In genomic region chr9:55149499-55150278, GRCm38 (mm10) we compare ENCODE assay signal across 8 mouse cellular contexts. TPM values are rescaled to one million over a fixed set of nuclear protein-coding genes. Genes with fewer than 3 reads are reported as not detected.
A peak's percentile ranks its signal among the peaks of the same experiment; 100 is the strongest.
DNase-seq lines count a peak whose midpoint lies in the region; ATAC-seq and TF ChIP-seq lines count a peak whose summit lies in the region.

No protein-coding gene starts in this region.

- H3K9me3 ChIP-seq in ES-E14 (ENCODE audit: control insufficient read depth, insufficient read depth, low read depth, low read length) = no peaks in the 10 kb centered on the region
- no peaks in the 10 kb centered on the region for H3K9me3 ChIP-seq in forebrain, embryonic 13.5 days (replicated peaks)
- no peaks in the 10 kb centered on the region for H3K9me3 ChIP-seq in lung, postnatal 0 days (ENCODE audit: low read length)

- intact Hi-C loops in heart, postnatal 36 days (cut with DNase I) = loop anchor here (1.0 to 10.0 kb wide), 2 partner anchors 59 to 645 kb away; partner anchors contain the start of genes Dmxl2 and Fbxo22

- 0 out of 2 replicates have a peak, but pooled peaks cover 4% of the 10 kb centered on the region for H3K36me3 ChIP-seq in ES-E14 (ENCODE audit: control insufficient read depth, insufficient read depth, low read length, poor library complexity, severe bottlenecking)
- no peaks in the 10 kb centered on the region for H3K36me3 ChIP-seq in forebrain, embryonic 13.5 days (ENCODE audit: poor library complexity, severe bottlenecking)
- H3K36me3 ChIP-seq in lung, postnatal 0 days (ENCODE audit: insufficient read depth, low read length) = no peaks in the 10 kb centered on the region
- no peaks in the 10 kb centered on the region for H3K36me3 ChIP-seq in thymus, adult 2 months (ENCODE audit: control insufficient read depth, insufficient read depth, low read length)

- H3K27me3 ChIP-seq in forebrain, embryonic 13.5 days = no peaks in the 10 kb centered on the region
- no peaks in the 10 kb centered on the region for H3K27me3 ChIP-seq in lung, postnatal 0 days (replicated peaks; ENCODE audit: insufficient read depth, low read length)
- no peaks in the 10 kb centered on the region for H3K27me3 ChIP-seq in thymus, adult 2 months (ENCODE audit: control insufficient read depth, insufficient read depth, low read length)

- under 1% methylated on average over 71 of the region's 93 CpGs for whole genome bisulfite sequencing in forebrain, embryonic 13.5 days
- WGBS in lung, postnatal 0 days = 2% methylated on average over 72 of the region's 93 CpGs
- under 1% methylated on average over 92 of the region's 93 CpGs for WGBS in olfactory bulb, adult 2 months
- WGBS in thymus, adult 2 months = under 1% methylated on average over 93 of the region's 93 CpGs

- no peak for TF ChIP-seq EP300 in lung, postnatal 0 days (IDR thresholded peaks at IDR 0.05)

- peak overlapping the region; percentile 88 for H3K9ac ChIP-seq in ES-E14 (ENCODE audit: insufficient read depth, low read depth, low read length, poor library complexity, severe bottlenecking)
- peak overlapping the region; percentile 94 for H3K9ac ChIP-seq in forebrain, embryonic 13.5 days
- peak overlapping the region; percentile 87 for H3K9ac ChIP-seq in lung, postnatal 0 days (replicated peaks; ENCODE audit: low read depth)

- DNase-seq in ES-E14 (ENCODE audit: low read depth, low spot score) = peak; percentile 38
- DNase-seq in heart, postnatal 36 days = peak; percentile 60 to 70
- no peak for DNase-seq in layer of hippocampus, adult 2 months (ENCODE audit: low spot score in 2 of 2)
- DNase-seq in lung, postnatal 0 days (ENCODE audit: low spot score) = peak; percentile 67
- DNase-seq in thymus, adult 2 months = peak; percentile 47

- in situ Hi-C loops in ES-E14 (cut with MboI; ENCODE audit: low sequenced_read_pairs in 2 of 2, unreplicated experiment in 2 of 2) = no loop called here

- peaks cover 5 to 9% of the 10 kb centered on the region in 2 experiments for H3K4me1 ChIP-seq in ES-E14 (ENCODE audit: control insufficient read depth in 2 of 2, insufficient read depth in 2 of 2, low read length in 2 of 2, poor library complexity in 1 of 2)
- H3K4me1 ChIP-seq in brown adipose tissue, adult 24 weeks (ENCODE audit: control insufficient read depth, insufficient read depth, insufficient read length, low read length) = peaks cover 9% of the 10 kb centered on the region
- H3K4me1 ChIP-seq in forebrain, embryonic 13.5 days = peaks cover 27% of the 10 kb centered on the region
- peaks cover 8% of the 10 kb centered on the region; the same call in 1 of the 2 replicates for H3K4me1 ChIP-seq in lung, postnatal 0 days (ENCODE audit: insufficient read depth, low read depth, low read length)
- H3K4me1 ChIP-seq in olfactory bulb, adult 2 months (ENCODE audit: control insufficient read depth, insufficient read depth, low read length) = peaks cover 7% of the 10 kb centered on the region
- peaks cover 9% of the 10 kb centered on the region for H3K4me1 ChIP-seq in thymus, adult 2 months (replicated peaks; ENCODE audit: control insufficient read depth, insufficient read depth, low read length)

- TF ChIP-seq POLR2A in olfactory bulb, adult 2 months (IDR thresholded peaks at IDR 0.05; ENCODE audit: insufficient read depth, low read depth, low read length) = no peak; the same call in 1 of the 2 replicates
- TF ChIP-seq POLR2A in thymus, adult 2 months (IDR thresholded peaks at IDR 0.05; ENCODE audit: control insufficient read depth, extremely low read depth, insufficient read depth, low read length, poor library complexity) = no peak

- peak overlapping the region; percentile 88 to 95 for H3K4me3 ChIP-seq in ES-E14 (ENCODE audit: insufficient read depth in 1 of 2, low read depth in 1 of 2, low read length in 2 of 2, poor library complexity in 1 of 2, severe bottlenecking in 1 of 2)
- peak overlapping the region; percentile 100 for H3K4me3 ChIP-seq in brown adipose tissue, adult 24 weeks (ENCODE audit: insufficient read depth, low read depth, low read length)
- peak overlapping the region; percentile 95 for H3K4me3 ChIP-seq in forebrain, embryonic 13.5 days
- H3K4me3 ChIP-seq in layer of hippocampus, adult 2 months = peak overlapping the region; percentile 88
- peak overlapping the region; percentile 95 for H3K4me3 ChIP-seq in lung, postnatal 0 days (ENCODE audit: low read depth, low read length)
- peak overlapping the region; percentile 80 for H3K4me3 ChIP-seq in olfactory bulb, adult 2 months (ENCODE audit: insufficient read depth, low read depth, low read length)
- H3K4me3 ChIP-seq in thymus, adult 2 months (ENCODE audit: control insufficient read depth, insufficient read depth, low read length) = peak overlapping the region; percentile 78

- no peak overlapping the region for H3K27ac ChIP-seq in ES-E14 (ENCODE audit: insufficient read depth, low read depth, low read length, poor library complexity, severe bottlenecking)
- peak overlapping the region; percentile 64 for H3K27ac ChIP-seq in brown adipose tissue, adult 24 weeks (replicated peaks; ENCODE audit: low read depth, low read length)
- H3K27ac ChIP-seq in forebrain, embryonic 13.5 days = peak overlapping the region; percentile 79
- peak overlapping the region; percentile 91 for H3K27ac ChIP-seq in layer of hippocampus, adult 2 months
- peak overlapping the region; percentile 84 for H3K27ac ChIP-seq in lung, postnatal 0 days (ENCODE audit: low read length)
- H3K27ac ChIP-seq in olfactory bulb, adult 2 months (ENCODE audit: insufficient read depth, low read depth, low read length) = no peak overlapping the region
- H3K27ac ChIP-seq in thymus, adult 2 months (ENCODE audit: control insufficient read depth, insufficient read depth, low read length) = no peak overlapping the region

- ATAC-seq in forebrain, embryonic 13.5 days = peak; percentile 65
- peak; percentile 77 for ATAC-seq in lung, postnatal 0 days

- TF ChIP-seq CTCF in layer of hippocampus, adult 2 months (conservative IDR thresholded peaks at IDR 0.05) = no peak
- no peak for TF ChIP-seq CTCF in lung, postnatal 0 days (IDR thresholded peaks at IDR 0.05)
- TF ChIP-seq CTCF in olfactory bulb, adult 2 months (IDR thresholded peaks at IDR 0.05; ENCODE audit: insufficient read depth, low read depth, low read length) = no peak
- no peak for TF ChIP-seq CTCF in thymus, adult 2 months (IDR thresholded peaks at IDR 0.05; ENCODE audit: borderline replicate concordance, control insufficient read depth, extremely low read depth, insufficient read depth, low read length, poor library complexity)

- peak overlapping the region; percentile 91 for H3K4me2 ChIP-seq in forebrain, embryonic 13.5 days
- peak overlapping the region; percentile 90 for H3K4me2 ChIP-seq in lung, postnatal 0 days (replicated peaks; ENCODE audit: low read depth, low read length)

TF ChIP-seq in ES-E14, 5 proteins besides CTCF, POLR2A, EP300 and RAD21:
- TF ChIP-seq ZNF384 (IDR thresholded peaks at IDR 0.05; ENCODE audit: low read depth, low read length) = no peak

RNA-seq across cellular contexts. Expression of gene Ube2q2, which starts 1.0 kb away (rescaled TPM):
- 21.5 and 24.9 TPM in 2 replicates for total RNA-seq in ES-E14 (2012; rRNA removed)
- polyA plus RNA-seq in brown adipose tissue, adult 24 weeks (2012; ENCODE audit: insufficient read depth, insufficient read length, missing spikeins) = 43.9 and 50.8 TPM in 2 replicates
- polyA plus RNA-seq in forebrain, embryonic 13.5 days (2015; fragmentation: Nextera tagmentation; extraction: Ambion mirVana) = 25.7 and 32.0 TPM in 2 replicates
- 10 to 100 TPM; 27.3 to 30.6 TPM for total RNA-seq in heart, postnatal 36 days (2021)
- 10 to 100 TPM; 58.0 to 65.8 TPM for total RNA-seq in layer of hippocampus, adult 2 months (2021)
- 24.5 and 26.1 TPM in 2 replicates for polyA plus RNA-seq in lung, postnatal 0 days (2015; fragmentation: Nextera tagmentation; extraction: Ambion mirVana)
- not detected in 2 replicates for polyA plus RNA-seq in olfactory bulb, adult 2 months (2012; ENCODE audit: insufficient read depth, insufficient read length, low replicate concordance, missing spikeins)
- polyA plus RNA-seq in thymus, adult 2 months (2012; rRNA removed) = 9.7 and 12.2 TPM in 2 replicates

RNA-seq across cellular contexts. Expression of gene Fbxo22, which starts 59.0 kb away (rescaled TPM):
- 58.4 and 60.5 TPM in 2 replicates for total RNA-seq in ES-E14 (2012; rRNA removed)
- polyA plus RNA-seq in brown adipose tissue, adult 24 weeks (2012; ENCODE audit: insufficient read depth, insufficient read length, missing spikeins) = 19.0 and 21.6 TPM in 2 replicates
- polyA plus RNA-seq in forebrain, embryonic 13.5 days (2015; fragmentation: Nextera tagmentation; extraction: Ambion mirVana) = 86.9 and 90.2 TPM in 2 replicates
- total RNA-seq in heart, postnatal 36 days (2021) = 10 to 100 TPM; 31.9 to 34.4 TPM
- 10 to 100 TPM; 31.0 to 36.0 TPM for total RNA-seq in layer of hippocampus, adult 2 months (2021)
- 27.4 and 34.0 TPM in 2 replicates for polyA plus RNA-seq in lung, postnatal 0 days (2015; fragmentation: Nextera tagmentation; extraction: Ambion mirVana)
- not detected in 2 replicates for polyA plus RNA-seq in olfactory bulb, adult 2 months (2012; ENCODE audit: insufficient read depth, insufficient read length, low replicate concordance, missing spikeins)
- 10.8 and 12.2 TPM in 2 replicates for polyA plus RNA-seq in thymus, adult 2 months (2012; rRNA removed)

Comparison
In these comparisons a context has a peak if more than half of its experiments do, and no peak if none do; other contexts are left out.
1. DNase-seq: peak in ES-E14 (single experiment), heart, postnatal 36 days (2 of 2), lung, postnatal 0 days (single experiment) and thymus, adult 2 months (single experiment); none in layer of hippocampus, adult 2 months (0 of 2).
2. H3K27ac ChIP-seq: peak in brown adipose tissue, adult 24 weeks (single experiment), forebrain, embryonic 13.5 days (single experiment), layer of hippocampus, adult 2 months (single experiment) and lung, postnatal 0 days (single experiment); none in ES-E14 (single experiment), olfactory bulb, adult 2 months (single experiment) and thymus, adult 2 months (single experiment).
3. RNA of gene Ube2q2, which starts 1.0 kb away (polyA plus RNA-seq): 43.9 to 50.8 TPM in brown adipose tissue, adult 24 weeks, 25.7 to 32.0 TPM in forebrain, embryonic 13.5 days, 24.5 to 26.1 TPM in lung, postnatal 0 days and 9.7 to 12.2 TPM in thymus, adult 2 months; not detected in olfactory bulb, adult 2 months; every median in the first group is over 10 times any median in the second.
4. RNA of gene Fbxo22, which starts 59.0 kb away (polyA plus RNA-seq): 86.9 to 90.2 TPM in forebrain, embryonic 13.5 days, 27.4 to 34.0 TPM in lung, postnatal 0 days, 19.0 to 21.6 TPM in brown adipose tissue, adult 24 weeks and 10.8 to 12.2 TPM in thymus, adult 2 months; not detected in olfactory bulb, adult 2 months; every median in the first group is over 10 times any median in the second.
5. Peak in every context shown above with its lines, with median percentiles within 50 percentile points of each other: H3K4me3 ChIP-seq and H3K9ac ChIP-seq.